Mouse (Mus musculus): ENCODE results near the gene Tctn3. TPM values are rescaled to one million over a fixed set of nuclear protein-coding genes. Genes with fewer than 3 reads are reported as not detected.

The Tctn3 gene
- 15.5 and 15.6 TPM in 2 replicates for polyA plus RNA-seq (2015; fragmentation: Nextera tagmentation; extraction: Ambion mirVana)

DNA sequence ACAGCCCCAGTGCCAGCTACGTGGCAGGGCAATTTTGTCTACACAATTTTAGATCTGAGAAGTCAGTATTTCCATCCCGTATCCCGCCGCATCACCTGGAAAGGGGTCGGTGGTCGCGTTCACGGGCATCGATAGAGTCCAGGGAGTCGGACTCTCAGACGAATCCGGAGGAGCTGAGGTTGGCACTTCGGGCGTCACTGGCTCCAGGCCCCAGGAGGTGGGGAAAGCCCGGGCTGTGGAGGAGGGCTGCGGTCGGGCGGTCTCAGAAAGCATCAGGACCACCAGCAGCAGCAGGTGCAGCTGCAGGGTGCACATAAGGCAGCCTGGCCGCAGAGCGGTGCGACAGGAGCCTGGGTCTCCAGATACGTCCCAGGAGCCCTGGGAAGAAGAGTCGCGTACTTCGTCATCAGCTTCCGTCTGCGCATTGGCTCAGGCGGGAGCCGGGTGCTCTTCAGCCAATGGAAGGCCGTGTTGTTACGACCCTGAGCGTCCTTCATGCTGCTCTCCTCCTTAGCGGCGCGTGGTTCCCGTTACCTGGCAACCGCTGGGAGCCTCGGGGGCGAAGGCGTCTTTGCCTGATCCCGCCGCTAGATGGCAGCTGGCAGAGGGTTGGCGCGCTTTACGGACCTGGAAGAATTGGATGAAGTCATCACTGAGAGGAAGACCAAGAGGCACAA is at the start of gene Tctn3, which contains the start of gene Entpd1:
TSS of gene Tctn3 (minus strand) at position 404 of the 677 bp plus-strand sequence.
TSS of gene Entpd1 (plus strand) at position 537 of the 677 bp plus-strand sequence.
- Histone ChIP-seq H3K27ac (peak within 1 kb of the TSS; percentile 74), H3K36me3 (replicated peaks) (peaks cover 12% of the 10 kb centered on the region; the same call in 1 of the 2 replicates), H3K4me3 (peak within 1 kb of the TSS; percentile 96), H3K9ac (peak within 1 kb of the TSS; percentile 77), H3K9me3 (no peaks in the 10 kb centered on the region), H3K4me1 (peaks cover 16% of the 10 kb centered on the region), H3K27me3 (replicated peaks) (no peaks in the 10 kb centered on the region), H3K4me2 (peak within 1 kb of the TSS; percentile 72)
- under 1% methylated on average over 45 of the region's 45 CpGs for WGBS
- ATAC-seq (replicated peaks) = peak; percentile 100

DNA sequence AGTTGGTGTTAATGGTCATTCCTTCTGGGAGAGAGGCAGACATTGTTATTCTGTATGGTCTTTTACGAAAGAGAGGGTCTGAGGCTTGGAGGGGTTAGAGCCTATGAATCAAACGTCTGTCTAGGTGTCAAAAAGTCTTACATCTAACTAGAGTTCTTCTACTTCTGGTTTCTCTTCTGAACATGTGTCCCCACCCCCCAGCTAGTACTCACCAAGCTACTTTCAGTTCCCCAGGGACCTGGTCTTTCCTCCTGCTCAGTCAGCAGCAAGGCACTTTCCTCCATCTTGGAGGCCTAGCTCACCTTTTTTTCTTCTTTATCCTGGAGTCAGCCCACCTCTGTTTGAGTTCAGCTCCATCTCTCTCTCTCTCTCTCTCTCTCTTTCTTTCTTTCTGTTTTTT is 49.1 kb upstream of the Tctn3 start:
- Histone ChIP-seq H3K9me3 (no peaks in the 10 kb centered on the region), H3K4me3 (peak overlapping the region; percentile 36; the same call in 1 of the 2 replicates), H3K27me3 (replicated peaks) (no peaks in the 10 kb centered on the region), H3K9ac (no peak overlapping the region), H3K27ac (no peak overlapping the region; the same call in 1 of the 2 replicates), H3K36me3 (replicated peaks) (no peaks in the 10 kb centered on the region), H3K4me1 (peaks cover 10% of the 10 kb centered on the region), H3K4me2 (peak overlapping the region; percentile 52)
- WGBS = 84% methylated on average over 2 of the region's 2 CpGs
- no peak for ATAC-seq (replicated peaks)

DNA sequence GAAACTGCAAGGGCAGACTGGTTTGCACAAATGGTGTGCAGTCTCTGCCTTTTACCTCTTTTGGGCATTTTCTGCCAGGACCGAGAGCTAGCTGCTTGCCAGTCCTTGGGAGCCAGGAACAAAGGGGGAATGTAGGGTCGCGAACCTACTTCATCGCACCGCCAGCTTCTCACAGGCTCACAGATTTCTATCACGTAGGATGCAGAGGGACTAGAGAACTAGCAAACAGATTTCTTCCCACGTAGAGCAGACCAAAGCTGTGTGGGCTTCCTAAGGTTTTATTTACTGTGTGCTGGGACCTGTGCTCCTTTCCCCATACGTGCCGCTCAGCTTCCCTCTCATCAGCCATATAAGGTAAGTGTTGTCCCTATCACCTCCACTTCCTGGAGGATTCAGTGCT is 48.5 kb upstream of the Tctn3 start:
- peak overlapping the region; percentile 77 for H3K27ac ChIP-seq
- H3K9me3 ChIP-seq = no peaks in the 10 kb centered on the region
- peak; percentile 59 for ATAC-seq (replicated peaks)
- peak overlapping the region; percentile 52 for H3K4me2 ChIP-seq
- H3K27me3 ChIP-seq (replicated peaks) = no peaks in the 10 kb centered on the region
- peak overlapping the region; percentile 36 for H3K4me3 ChIP-seq
- H3K36me3 ChIP-seq (replicated peaks) = no peaks in the 10 kb centered on the region
- WGBS = 13% methylated on average over 9 of the region's 9 CpGs
- H3K9ac ChIP-seq = peak overlapping the region; percentile 30
- H3K4me1 ChIP-seq = peaks cover 10% of the 10 kb centered on the region

DNA sequence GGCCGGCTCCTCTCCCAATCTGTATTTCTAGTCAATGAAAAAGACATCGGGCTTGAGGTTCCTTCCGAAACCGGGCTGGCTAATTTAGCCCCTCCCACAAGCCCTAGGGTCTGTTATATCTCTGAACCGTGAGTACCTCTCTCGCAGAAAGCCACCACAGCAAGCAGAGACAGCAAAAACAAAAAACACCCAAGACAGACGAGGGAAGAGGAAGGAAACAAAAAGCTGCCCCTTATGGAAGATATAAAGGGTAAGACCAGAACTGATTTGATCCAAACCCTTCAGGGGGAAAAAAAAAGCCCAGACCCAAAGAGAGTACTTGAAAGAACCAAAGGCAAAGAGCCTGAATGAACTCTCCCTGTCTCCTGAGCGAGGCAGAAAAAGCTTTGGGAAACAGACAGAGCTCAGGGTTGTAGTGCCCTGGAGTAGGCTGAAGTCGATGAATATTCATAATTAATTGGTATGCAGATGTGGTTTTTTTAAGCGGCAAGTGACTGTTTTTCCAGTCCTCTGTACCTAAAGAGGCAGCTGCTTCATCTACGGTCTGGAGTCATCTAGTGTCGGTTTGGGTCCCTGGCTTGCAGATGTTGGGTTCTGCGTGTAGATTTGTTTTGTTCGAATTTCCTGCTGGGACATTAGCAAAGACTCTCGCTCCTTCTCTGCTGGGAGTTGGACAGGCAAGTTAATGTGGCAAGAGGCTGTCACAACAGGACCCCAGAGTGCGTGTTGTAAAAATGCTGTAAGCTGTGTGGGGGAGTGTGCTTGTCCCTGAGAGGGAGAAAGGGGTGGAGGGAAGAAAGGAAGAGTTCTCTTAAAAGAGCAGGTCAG is 47.8 kb upstream of the Tctn3 start:
- no peaks in the 10 kb centered on the region for H3K27me3 ChIP-seq (replicated peaks)
- peak overlapping the region; percentile 30 for H3K9ac ChIP-seq
- WGBS = under 1% methylated on average over 16 of the region's 16 CpGs
- H3K36me3 ChIP-seq (replicated peaks) = no peaks in the 10 kb centered on the region
- H3K4me1 ChIP-seq = peaks cover 10% of the 10 kb centered on the region
- peak; percentile 82 for ATAC-seq (replicated peaks)
- peak overlapping the region; percentile 77 for H3K27ac ChIP-seq
- H3K4me2 ChIP-seq = peak overlapping the region; percentile 52
- H3K9me3 ChIP-seq = no peaks in the 10 kb centered on the region
- peak overlapping the region; percentile 36 for H3K4me3 ChIP-seq

DNA sequence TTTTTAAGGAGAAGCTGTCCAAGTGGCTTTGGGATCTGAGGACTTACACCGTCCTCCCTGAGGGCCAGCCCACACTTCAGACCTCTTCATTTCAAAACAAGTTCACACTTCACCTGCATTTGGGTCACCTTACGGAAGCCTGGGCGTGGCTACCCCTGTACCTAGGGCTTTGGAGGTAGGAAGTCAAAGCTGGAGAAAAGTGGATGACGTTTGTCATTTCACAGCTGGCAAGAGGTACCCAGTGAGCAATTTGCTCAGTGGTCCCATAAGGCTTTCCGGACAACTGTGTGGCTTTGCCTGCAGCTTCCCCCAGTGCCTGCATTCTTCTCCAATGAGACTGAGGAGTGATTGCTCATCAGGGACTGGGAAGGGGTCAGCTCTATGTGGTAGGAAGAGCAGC is 46.9 kb upstream of the Tctn3 start:
- WGBS = 63% methylated on average over 5 of the region's 5 CpGs

DNA sequence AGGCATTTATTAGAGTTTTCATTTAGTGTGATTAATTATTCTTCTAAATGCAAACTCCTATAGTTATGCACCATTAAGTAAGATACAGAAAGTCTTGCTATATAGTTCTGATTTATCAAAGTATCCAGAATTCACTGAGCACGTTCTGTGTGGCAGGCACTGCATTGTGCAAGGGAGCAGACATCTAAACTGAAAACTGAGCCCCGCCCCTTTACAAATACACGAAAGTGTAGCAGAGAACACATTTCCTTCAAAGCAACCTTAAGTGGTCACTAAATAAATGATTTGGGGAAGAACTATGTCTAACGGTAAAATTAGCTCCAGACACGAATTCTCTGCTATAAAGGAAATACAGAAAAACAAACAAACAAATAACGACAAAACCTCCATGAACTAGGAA is 46.2 kb upstream of the Tctn3 start:
- peaks cover 6% of the 10 kb centered on the region for H3K4me1 ChIP-seq
- H3K36me3 ChIP-seq (replicated peaks) = no peaks in the 10 kb centered on the region
- H3K9me3 ChIP-seq = no peaks in the 10 kb centered on the region
- ATAC-seq (replicated peaks) = no peak
- no peak overlapping the region for H3K4me2 ChIP-seq
- no peak overlapping the region for H3K4me3 ChIP-seq
- H3K9ac ChIP-seq = no peak overlapping the region
- 75% methylated on average over 6 of the region's 6 CpGs for WGBS
- H3K27me3 ChIP-seq (replicated peaks) = no peaks in the 10 kb centered on the region
- no peak overlapping the region for H3K27ac ChIP-seq

More for the DNA sequence above, 46.9 kb upstream of the Tctn3 start:
- no peak overlapping the region for H3K27ac ChIP-seq
- H3K27me3 ChIP-seq (replicated peaks) = no peaks in the 10 kb centered on the region
- no peak for ATAC-seq (replicated peaks)
- H3K4me2 ChIP-seq = peak overlapping the region; percentile 52
- H3K4me3 ChIP-seq = no peak overlapping the region
- no peaks in the 10 kb centered on the region for H3K36me3 ChIP-seq (replicated peaks)
- H3K4me1 ChIP-seq = peaks cover 10% of the 10 kb centered on the region
- H3K9me3 ChIP-seq = no peaks in the 10 kb centered on the region
- no peak overlapping the region for H3K9ac ChIP-seq

DNA sequence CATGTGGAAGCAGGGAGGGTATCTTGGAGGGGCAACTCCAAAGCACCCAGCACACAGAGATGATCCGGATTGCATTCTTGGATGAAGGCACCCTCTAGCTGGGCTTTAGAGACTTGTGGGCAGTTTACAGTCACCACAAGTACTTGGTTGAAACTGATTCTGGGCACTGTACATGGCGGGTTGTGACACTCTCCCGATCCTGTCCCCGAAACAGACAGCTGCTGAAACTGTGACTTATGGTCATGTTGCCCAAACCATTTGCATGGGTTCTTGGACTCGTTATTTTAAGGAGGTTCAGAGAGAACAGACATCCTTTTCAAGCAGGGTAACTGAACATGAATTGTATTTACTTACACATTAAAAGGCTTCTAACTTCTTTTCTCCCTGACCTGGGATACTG is 44.2 kb upstream of the Tctn3 start:
- no peak overlapping the region for H3K9ac ChIP-seq
- ATAC-seq (replicated peaks) = no peak
- no peaks in the 10 kb centered on the region for H3K27me3 ChIP-seq (replicated peaks)
- WGBS = 89% methylated on average over 5 of the region's 5 CpGs
- no peak overlapping the region for H3K4me2 ChIP-seq
- H3K4me1 ChIP-seq = peaks cover 5% of the 10 kb centered on the region
- no peaks in the 10 kb centered on the region for H3K9me3 ChIP-seq
- H3K4me3 ChIP-seq = no peak overlapping the region
- H3K36me3 ChIP-seq (replicated peaks) = no peaks in the 10 kb centered on the region
- no peak overlapping the region for H3K27ac ChIP-seq

DNA sequence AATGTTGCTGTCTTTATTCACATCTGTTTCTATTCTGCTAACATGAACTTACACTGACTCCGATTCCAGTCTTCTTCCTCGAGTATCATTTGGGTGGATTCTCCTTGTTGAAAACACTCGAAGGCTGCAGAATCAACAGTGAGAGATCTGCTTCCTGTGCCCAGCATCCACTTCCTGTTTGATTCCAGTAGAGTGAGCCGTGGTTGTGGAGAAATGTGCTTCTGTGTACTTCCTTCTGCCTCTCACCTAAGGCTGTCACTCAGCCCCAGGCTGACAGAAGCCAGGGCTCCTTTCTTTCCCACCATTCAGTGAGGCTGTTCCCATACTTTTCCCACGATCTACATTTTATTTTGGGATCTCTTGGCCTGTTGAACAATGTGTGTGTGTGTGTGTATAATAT is 38.1 kb upstream of the Tctn3 start:
- H3K9ac ChIP-seq = no peak overlapping the region
- ATAC-seq (replicated peaks) = no peak
- H3K27ac ChIP-seq = no peak overlapping the region
- no peaks in the 10 kb centered on the region for H3K27me3 ChIP-seq (replicated peaks)
- H3K9me3 ChIP-seq = no peaks in the 10 kb centered on the region
- H3K4me2 ChIP-seq = no peak overlapping the region
- 83% methylated on average over 5 of the region's 5 CpGs for WGBS
- H3K4me3 ChIP-seq = no peak overlapping the region
- no peaks in the 10 kb centered on the region for H3K4me1 ChIP-seq
- H3K36me3 ChIP-seq (replicated peaks) = no peaks in the 10 kb centered on the region

DNA sequence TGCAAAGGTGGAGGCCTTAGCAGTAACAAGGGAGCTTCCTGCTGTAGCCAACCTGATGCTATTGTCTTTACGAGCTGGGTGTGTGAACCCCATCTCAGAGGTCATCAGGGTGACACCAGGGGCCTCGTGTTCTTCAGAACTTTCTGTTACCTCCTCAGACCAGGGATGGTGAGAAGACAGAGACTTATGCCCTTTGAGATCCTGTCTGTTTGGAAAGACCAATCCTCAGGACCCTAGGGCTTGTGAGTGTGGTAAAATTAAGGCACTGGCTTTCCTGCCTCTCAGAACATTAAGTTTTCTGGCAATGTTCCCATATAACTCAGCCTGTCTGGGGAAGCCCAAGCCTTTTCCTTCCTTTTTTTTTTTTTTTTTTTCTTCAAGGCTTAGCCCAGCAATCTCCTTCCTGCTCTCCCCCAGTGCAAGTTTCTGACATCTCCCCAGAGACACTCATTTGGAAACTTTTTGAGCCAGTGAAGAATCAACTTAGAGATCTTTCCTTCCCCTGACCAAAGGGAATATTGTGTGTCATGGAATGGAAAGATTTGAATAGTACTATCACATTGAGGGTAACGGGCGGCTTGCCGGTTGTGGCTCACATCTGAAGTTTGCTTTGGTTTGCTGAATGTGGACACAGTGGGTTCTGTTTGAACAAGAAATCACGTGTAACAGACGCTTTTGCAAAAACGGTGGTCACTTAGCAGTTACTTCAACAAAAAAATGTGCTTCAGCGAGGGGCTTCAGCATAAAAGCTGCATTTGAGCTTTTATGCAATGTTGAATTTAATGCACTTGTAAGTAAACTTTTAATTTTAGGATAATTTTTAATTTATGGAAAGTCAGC is 35.5 kb upstream of the Tctn3 start:
- no peaks in the 10 kb centered on the region for H3K4me1 ChIP-seq
- 68% methylated on average over 9 of the region's 9 CpGs for WGBS
- no peaks in the 10 kb centered on the region for H3K27me3 ChIP-seq (replicated peaks)
- H3K9me3 ChIP-seq = no peaks in the 10 kb centered on the region
- no peak overlapping the region for H3K27ac ChIP-seq
- ATAC-seq (replicated peaks) = no peak
- H3K36me3 ChIP-seq (replicated peaks) = no peaks in the 10 kb centered on the region
- H3K4me3 ChIP-seq = no peak overlapping the region
- H3K4me2 ChIP-seq = no peak overlapping the region
- no peak overlapping the region for H3K9ac ChIP-seq

DNA sequence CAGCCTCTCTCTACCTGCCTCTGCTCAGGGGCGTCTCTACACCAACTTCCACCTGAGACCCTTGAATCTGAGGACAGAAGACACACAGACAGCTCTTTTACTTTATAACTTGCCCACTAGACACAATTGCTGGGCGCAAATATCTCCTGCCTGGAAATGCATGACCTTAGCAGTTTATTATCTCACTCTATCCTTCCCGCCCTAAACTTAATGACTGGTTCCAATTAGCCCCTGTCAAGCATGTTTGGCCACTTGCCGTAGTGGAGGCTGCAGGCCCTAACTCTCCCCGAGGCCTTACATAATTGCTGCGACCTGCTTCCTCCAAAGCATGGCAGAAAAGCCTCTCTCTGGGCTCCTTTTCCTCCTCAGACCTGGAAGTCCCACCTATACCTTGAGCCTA is 34.3 kb upstream of the Tctn3 start:
- ATAC-seq (replicated peaks) = no peak
- no peak overlapping the region for H3K4me2 ChIP-seq
- H3K27ac ChIP-seq = no peak overlapping the region
- H3K4me1 ChIP-seq = no peaks in the 10 kb centered on the region
- H3K27me3 ChIP-seq (replicated peaks) = no peaks in the 10 kb centered on the region
- no peak overlapping the region for H3K9ac ChIP-seq
- 82% methylated on average over 6 of the region's 6 CpGs for WGBS
- H3K4me3 ChIP-seq = no peak overlapping the region
- no peaks in the 10 kb centered on the region for H3K9me3 ChIP-seq
- H3K36me3 ChIP-seq (replicated peaks) = no peaks in the 10 kb centered on the region

DNA sequence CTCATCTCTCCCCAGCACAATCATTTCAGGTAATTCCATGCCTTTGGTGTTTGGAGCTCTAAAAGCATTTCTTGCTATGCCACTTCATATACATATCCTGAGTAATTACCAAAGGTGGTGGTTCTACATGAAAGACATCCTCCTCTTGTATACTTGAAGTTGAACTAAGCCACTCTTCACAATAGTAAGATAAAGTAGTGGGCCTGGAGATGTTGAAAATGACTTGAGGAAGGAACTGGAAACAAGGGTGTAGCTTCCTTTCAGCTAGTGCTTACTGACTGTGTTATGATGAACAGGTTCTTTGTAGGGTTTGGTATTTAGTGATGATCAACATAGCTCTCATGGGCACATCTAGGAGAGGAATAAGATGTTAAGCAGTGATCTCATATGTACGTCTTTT is 31.8 kb upstream of the Tctn3 start:
- H3K9ac ChIP-seq = no peak overlapping the region
- no peaks in the 10 kb centered on the region for H3K4me1 ChIP-seq
- WGBS = 97% methylated on average over 1 of the region's 1 CpGs
- no peaks in the 10 kb centered on the region for H3K27me3 ChIP-seq (replicated peaks)
- H3K4me2 ChIP-seq = no peak overlapping the region
- H3K9me3 ChIP-seq = no peaks in the 10 kb centered on the region
- no peak overlapping the region for H3K4me3 ChIP-seq
- no peak overlapping the region for H3K27ac ChIP-seq
- ATAC-seq (replicated peaks) = no peak
- H3K36me3 ChIP-seq (replicated peaks) = no peaks in the 10 kb centered on the region

DNA sequence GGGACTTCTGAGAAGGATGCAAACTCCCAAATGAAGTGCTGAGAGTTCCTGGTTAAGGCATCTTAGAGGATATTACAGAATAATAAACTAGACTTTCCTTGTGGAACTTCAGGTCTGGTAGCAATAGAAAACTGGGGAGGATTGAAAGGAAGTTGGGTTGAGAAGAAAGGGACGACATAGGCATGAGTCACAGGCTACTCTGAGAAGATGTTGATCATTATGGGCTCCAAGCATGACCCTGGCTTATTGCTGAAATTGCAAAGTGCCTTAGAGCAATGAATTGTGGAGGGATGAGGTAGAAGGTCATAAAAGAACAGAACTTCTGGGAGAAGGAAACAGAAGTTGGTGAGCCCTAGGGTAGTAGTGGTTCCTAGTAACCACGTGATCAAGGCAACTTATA is 28.8 kb upstream of the Tctn3 start:
- no peak for ATAC-seq (replicated peaks)
- Histone ChIP-seq H3K27me3 (replicated peaks) (no peaks in the 10 kb centered on the region), H3K9ac (no peak overlapping the region), H3K27ac (no peak overlapping the region), H3K4me3 (no peak overlapping the region), H3K36me3 (replicated peaks) (no peaks in the 10 kb centered on the region), H3K9me3 (no peaks in the 10 kb centered on the region), H3K4me1 (no peaks in the 10 kb centered on the region), H3K4me2 (no peak overlapping the region)
- WGBS = 88% methylated on average over 2 of the region's 2 CpGs
